Mouse (Mus musculus) kidney, postnatal 0 days (tissue): ENCODE results near the gene Prkar2a. TPM values are rescaled to one million over a fixed set of nuclear protein-coding genes. Genes with fewer than 3 reads are reported as not detected.

ENCODE experiments used
- ATAC-seq: fragments of 200-750 bp; cut with Nextera tagmentation; replicated peaks from 2 replicates; pipeline ENCODE4 v1.8.0; 2017; ENCODE audit warnings: low read depth, moderate number of reproducible peaks, moderate TSS enrichment, moderate library complexity; ENCODE audit not compliant: low FRiP score
- DNase-seq: peaks from one replicate; pipeline ENCODE4 v3.0.0-alpha.2; 2016; ENCODE audit warnings: low spot score
- H3K27ac ChIP-seq: fragments of 300-500 bp; sonication (generic); 2 replicates; pipeline ENCODE4 v1.5.1; 2014; ENCODE audit warnings: mild to moderate bottlenecking
- H3K27me3 ChIP-seq: fragments of 300-500 bp; sonication (generic); 2 replicates; pipeline ENCODE4 v1.6.1; 2014; ENCODE audit warnings: low read length, mixed read lengths; ENCODE audit not compliant: insufficient read depth
- H3K36me3 ChIP-seq: fragments of 300-500 bp; sonication (generic); 2 replicates; pipeline ENCODE4 v1.6.1; 2014; ENCODE audit warnings: low read length, mixed read lengths; ENCODE audit not compliant: insufficient read depth
- H3K4me1 ChIP-seq: fragments of 300-500 bp; sonication (generic); replicated peaks from 2 replicates; pipeline ENCODE4 v1.6.1; 2014; ENCODE audit warnings: antibody characterized with exemption, low read length, mixed read lengths; ENCODE audit not compliant: insufficient read depth
- H3K4me2 ChIP-seq: fragments of 300-500 bp; sonication (generic); 2 replicates; pipeline ENCODE4 v1.6.1; 2014; ENCODE audit warnings: mild to moderate bottlenecking, low read length, moderate library complexity, mixed read lengths
- H3K4me3 ChIP-seq: fragments of 300-500 bp; sonication (generic); replicated peaks from 2 replicates; pipeline ENCODE4 v1.5.1; 2014; ENCODE audit warnings: low read depth, low read length
- H3K9ac ChIP-seq: fragments of 300-500 bp; sonication (generic); 2 replicates; pipeline ENCODE4 v1.6.1; 2014; ENCODE audit warnings: low read depth, low read length
- H3K9me3 ChIP-seq: fragments of 300-500 bp; sonication (generic); replicated peaks from 2 replicates; pipeline ENCODE4 v1.6.1; 2016; ENCODE audit warnings: low read length, inconsistent platforms, mixed read lengths
- CTCF ChIP-seq: IDR thresholded peaks from 2 replicates; pipeline ENCODE4 v1.5.1; 2016; ENCODE audit warnings: antibody characterized with exemption, low read depth, mild to moderate bottlenecking, moderate library complexity
- WGBS: fragments of 180-500 bp; shearing (Covaris S2); extraction: QIAGEN DNeasy Blood & Tissue Kit; methylation state at CpG from one replicate; pipeline ENCODE4 v1.1.7; 2014; 5-methylcytosine and 5-hydroxymethylcytosine counted together
- polyA plus RNA-seq: library from polyadenylated mRNA; unstranded; fragments of >200 nt; fragmentation: Nextera tagmentation; extraction: Ambion mirVana; gene quantifications from 2 replicates; pipeline ENCODE4 v1.2.1, GENCODE M21; 2015

Gene Prkar2a
- polyA plus RNA-seq, 1 experiment from 2014 or later = 18.6 TPM

GRCm38 (mm10) chr9:108753326-108753725 is 64.2 kb downstream of the Prkar2a start:
- WGBS = 77% methylated on average over 9 of the region's 9 CpGs
- ATAC-seq (no peak), DNase-seq (peak; percentile 49)
- H3K4me3 ChIP-seq = no peak overlapping the region
- no peaks in the 10 kb centered on the region for H3K27me3 ChIP-seq
- no peaks in the 10 kb centered on the region for H3K4me1 ChIP-seq
- peak; percentile 74 for TF ChIP-seq CTCF
- H3K4me2 ChIP-seq = no peak overlapping the region
- no peak overlapping the region for H3K9ac ChIP-seq
- H3K27ac ChIP-seq = no peak overlapping the region
- H3K36me3 ChIP-seq = peaks cover 3% of the 10 kb centered on the region; the same call in 1 of the 2 replicates
- H3K9me3 ChIP-seq = no peaks in the 10 kb centered on the region

- no peak overlapping the region for H3K27ac ChIP-seq
- WGBS = 83% methylated on average over 3 of the region's 3 CpGs
- ATAC-seq = peak; percentile 49; the same call in 1 of the 2 replicates
- H3K4me3 ChIP-seq = no peak overlapping the region
- no peaks in the 10 kb centered on the region for H3K4me1 ChIP-seq
- H3K9ac ChIP-seq = no peak overlapping the region
- H3K27me3 ChIP-seq = no peaks in the 10 kb centered on the region
- no peaks in the 10 kb centered on the region for H3K9me3 ChIP-seq
- no peak overlapping the region for H3K4me2 ChIP-seq
- H3K36me3 ChIP-seq = no peaks in the 10 kb centered on the region
- TF ChIP-seq CTCF = no peak
- no peak for DNase-seq
These were observed 64.9 kb downstream of the Prkar2a start for GRCm38 (mm10) chr9:108753976-108754375.

- TF ChIP-seq CTCF = no peak
- ATAC-seq = no peak
- no peaks in the 10 kb centered on the region for H3K27me3 ChIP-seq
- WGBS = 72% methylated on average over 5 of the region's 5 CpGs
- DNase-seq = no peak
- H3K4me3 ChIP-seq = no peak overlapping the region
- H3K4me2 ChIP-seq = no peak overlapping the region
- no peaks in the 10 kb centered on the region for H3K36me3 ChIP-seq
- H3K4me1 ChIP-seq = no peaks in the 10 kb centered on the region
- H3K27ac ChIP-seq = no peak overlapping the region
- H3K9me3 ChIP-seq = no peaks in the 10 kb centered on the region
- no peak overlapping the region for H3K9ac ChIP-seq
These were observed 65.3 kb downstream of the Prkar2a start for GRCm38 (mm10) chr9:108754423-108754822.

GRCm38 (mm10) chr9:108757406-108757805 is 68.3 kb downstream of the Prkar2a start:
- no peak for TF ChIP-seq CTCF
- ATAC-seq = no peak
- 48% methylated on average over 6 of the region's 6 CpGs for WGBS

GRCm38 (mm10) chr9:108759121-108759520 is 70.0 kb downstream of the Prkar2a start:
- Histone ChIP-seq H3K9me3 (no peaks in the 10 kb centered on the region), H3K4me2 (no peak overlapping the region), H3K4me3 (no peak overlapping the region), H3K9ac (no peak overlapping the region), H3K27ac (no peak overlapping the region), H3K27me3 (no peaks in the 10 kb centered on the region), H3K36me3 (no peaks in the 10 kb centered on the region), H3K4me1 (no peaks in the 10 kb centered on the region)
- no peak for TF ChIP-seq CTCF
- WGBS = 97% methylated on average over 20 of the region's 20 CpGs
- DNase-seq (no peak), ATAC-seq (no peak)

More at GRCm38 (mm10) chr9:108757406-108757805, 68.3 kb downstream of the Prkar2a start:
- Histone ChIP-seq H3K27ac (no peak overlapping the region), H3K9me3 (no peaks in the 10 kb centered on the region), H3K27me3 (no peaks in the 10 kb centered on the region), H3K4me1 (no peaks in the 10 kb centered on the region), H3K4me3 (no peak overlapping the region), H3K4me2 (no peak overlapping the region), H3K9ac (no peak overlapping the region), H3K36me3 (no peaks in the 10 kb centered on the region)
- DNase-seq = no peak

- Histone ChIP-seq H3K9ac (no peak overlapping the region), H3K9me3 (no peaks in the 10 kb centered on the region), H3K36me3 (no peaks in the 10 kb centered on the region), H3K4me2 (no peak overlapping the region), H3K27me3 (no peaks in the 10 kb centered on the region), H3K4me1 (no peaks in the 10 kb centered on the region), H3K4me3 (no peak overlapping the region), H3K27ac (no peak overlapping the region)
- no peak for ATAC-seq
- WGBS = 65% methylated on average over 2 of the region's 2 CpGs
- TF ChIP-seq CTCF = peak; percentile 75
- DNase-seq = no peak
These were observed 70.7 kb downstream of the Prkar2a start for GRCm38 (mm10) chr9:108759805-108760204.

GRCm38 (mm10) chr9:108761561-108761960 is 72.4 kb downstream of the Prkar2a start:
- Histone ChIP-seq H3K4me3 (no peak overlapping the region), H3K9me3 (no peaks in the 10 kb centered on the region), H3K36me3 (no peaks in the 10 kb centered on the region), H3K4me1 (no peaks in the 10 kb centered on the region), H3K27ac (no peak overlapping the region), H3K27me3 (no peaks in the 10 kb centered on the region), H3K4me2 (no peak overlapping the region), H3K9ac (no peak overlapping the region)
- DNase-seq = no peak
- ATAC-seq = no peak
- TF ChIP-seq CTCF = no peak
